Mouse (Mus musculus): ENCODE measurements around the gene Iqgap1. TPM values are rescaled to one million over a fixed set of nuclear protein-coding genes. Genes with fewer than 3 reads are reported as not detected.
A peak's percentile ranks its signal among the peaks of the same experiment; 100 is the strongest.
"Not testable (repeated sequence)": the region's sequence is repeated elsewhere in the genome, so short reads cannot be mapped to it uniquely, and the experiment has no call there.

Iqgap1 gene
- total and polyA plus RNA-seq, 2 experiments from 2014 or later = 11.5 to 35.9 TPM

GRCm38 (mm10) chr7:80838247-80838646 is 12.5 kb upstream of the Iqgap1 start:
- 49% methylated on average over 7 of the region's 7 CpGs for WGBS
- H3K9ac ChIP-seq = no peak overlapping the region

GRCm38 (mm10) chr7:80837736-80838135 is 12.0 kb upstream of the Iqgap1 start:
- no peak overlapping the region for H3K9ac ChIP-seq
- no peaks in the 10 kb centered on the region for H3K36me3 ChIP-seq (ENCODE audit: insufficient read depth)
- TF ChIP-seq CTCF (IDR thresholded peaks at IDR 0.05; ENCODE audit: low read depth) = no peak
- no peaks in the 10 kb centered on the region for H3K4me1 ChIP-seq (ENCODE audit: insufficient read depth)
- no peaks in the 10 kb centered on the region for H3K9me3 ChIP-seq (ENCODE audit: low read length)
- H3K4me2 ChIP-seq (ENCODE audit: low read depth) = no peak overlapping the region
- H3K27me3 ChIP-seq (ENCODE audit: insufficient read depth, low read length) = no peaks in the 10 kb centered on the region
- DNase-seq (no peak), ATAC-seq (no peak)
- H3K4me3 ChIP-seq (ENCODE audit: low read depth, low read length) = no peak overlapping the region
- no peak overlapping the region for H3K27ac ChIP-seq (ENCODE audit: low read depth, low read length)
- 48% methylated on average over 9 of the region's 9 CpGs for WGBS

More at GRCm38 (mm10) chr7:80838247-80838646, 12.5 kb upstream of the Iqgap1 start:
- Histone ChIP-seq H3K4me3 (ENCODE audit: low read depth, low read length) (no peak overlapping the region), H3K36me3 (ENCODE audit: insufficient read depth) (no peaks in the 10 kb centered on the region), H3K9me3 (ENCODE audit: low read length) (no peaks in the 10 kb centered on the region), H3K4me2 (ENCODE audit: low read depth) (no peak overlapping the region), H3K4me1 (ENCODE audit: insufficient read depth) (no peaks in the 10 kb centered on the region), H3K27ac (ENCODE audit: low read depth, low read length) (no peak overlapping the region), H3K27me3 (ENCODE audit: insufficient read depth, low read length) (no peaks in the 10 kb centered on the region)
- DNase-seq = no peak
- no peak for TF ChIP-seq CTCF (IDR thresholded peaks at IDR 0.05; ENCODE audit: low read depth)
- ATAC-seq = no peak

- no peak overlapping the region for H3K27ac ChIP-seq (ENCODE audit: low read depth, low read length)
- no peaks in the 10 kb centered on the region for H3K27me3 ChIP-seq (ENCODE audit: insufficient read depth, low read length)
- no peak overlapping the region for H3K4me3 ChIP-seq (ENCODE audit: low read depth, low read length)
- no peak overlapping the region for H3K9ac ChIP-seq
- no peak for ATAC-seq
- WGBS = 74% methylated on average over 4 of the region's 4 CpGs
- H3K36me3 ChIP-seq (ENCODE audit: insufficient read depth) = no peaks in the 10 kb centered on the region
- no peak for DNase-seq
- TF ChIP-seq CTCF (IDR thresholded peaks at IDR 0.05; ENCODE audit: low read depth) = no peak
- H3K9me3 ChIP-seq (ENCODE audit: low read length) = no peaks in the 10 kb centered on the region
- H3K4me1 ChIP-seq (ENCODE audit: insufficient read depth) = no peaks in the 10 kb centered on the region
- H3K4me2 ChIP-seq (ENCODE audit: low read depth) = no peak overlapping the region
Measured at GRCm38 (mm10) chr7:80835984-80836652, 10.3 kb upstream of the Iqgap1 start.

GRCm38 (mm10) chr7:80833651-80834532 is 8.1 kb upstream of the Iqgap1 start:
- Histone ChIP-seq H3K4me2 (ENCODE audit: low read depth) (no peak overlapping the region), H3K4me3 (ENCODE audit: low read depth, low read length) (no peak overlapping the region), H3K36me3 (ENCODE audit: insufficient read depth) (no peaks in the 10 kb centered on the region), H3K4me1 (ENCODE audit: insufficient read depth) (no peaks in the 10 kb centered on the region), H3K9ac (no peak overlapping the region), H3K27ac (ENCODE audit: low read depth, low read length) (no peak overlapping the region), H3K27me3 (ENCODE audit: insufficient read depth, low read length) (no peaks in the 10 kb centered on the region), H3K9me3 (ENCODE audit: low read length) (no peaks in the 10 kb centered on the region)
- 50% methylated on average over 12 of the region's 12 CpGs for WGBS
- ATAC-seq = no peak
- DNase-seq = no peak
- no peak for TF ChIP-seq CTCF (IDR thresholded peaks at IDR 0.05; ENCODE audit: low read depth)

- not testable (repeated sequence) for H3K4me1 ChIP-seq (ENCODE audit: insufficient read depth); H3K9me3 ChIP-seq (ENCODE audit: low read length); H3K9ac ChIP-seq; H3K27me3 ChIP-seq (ENCODE audit: insufficient read depth, low read length); H3K27ac ChIP-seq (ENCODE audit: low read depth, low read length); H3K4me3 ChIP-seq (ENCODE audit: low read depth, low read length); H3K36me3 ChIP-seq (ENCODE audit: insufficient read depth); H3K4me2 ChIP-seq (ENCODE audit: low read depth)
- WGBS = 18% methylated on average over 13 of the region's 14 CpGs
- peak; percentile 89 for ATAC-seq
- peak; percentile 49 for DNase-seq
Measured at GRCm38 (mm10) chr7:80832996-80833650, 7.3 kb upstream of the Iqgap1 start.

- no peak overlapping the region for H3K4me2 ChIP-seq (ENCODE audit: low read depth)
- ATAC-seq = no peak
- H3K4me3 ChIP-seq (ENCODE audit: low read depth, low read length) = no peak overlapping the region
- TF ChIP-seq CTCF (IDR thresholded peaks at IDR 0.05; ENCODE audit: low read depth) = no peak
- H3K4me1 ChIP-seq (ENCODE audit: insufficient read depth) = no peaks in the 10 kb centered on the region
- 32% methylated on average over 4 of the region's 4 CpGs for WGBS
- no peaks in the 10 kb centered on the region for H3K9me3 ChIP-seq (ENCODE audit: low read length)
- no peak overlapping the region for H3K9ac ChIP-seq
- H3K36me3 ChIP-seq (ENCODE audit: insufficient read depth) = no peaks in the 10 kb centered on the region
- peak; percentile 22 for DNase-seq
- H3K27me3 ChIP-seq (ENCODE audit: insufficient read depth, low read length) = no peaks in the 10 kb centered on the region
- no peak overlapping the region for H3K27ac ChIP-seq (ENCODE audit: low read depth, low read length)
Measured at GRCm38 (mm10) chr7:80832191-80832590, 6.4 kb upstream of the Iqgap1 start.

Data from forebrain, postnatal 0 days (tissue).